Mouse (Mus musculus) bone marrow macrophage, adult 2 months (primary cell): Measurements from ENCODE around the gene Pkig.

ENCODE experiments used
- CTCF ChIP-seq: IDR thresholded peaks from 2 replicates; pipeline ENCODE4 v1.5.1; 2012; ENCODE audit warnings: low read depth, mild to moderate bottlenecking, low read length, moderate library complexity
- POLR2A ChIP-seq: IDR thresholded peaks from 2 replicates; pipeline ENCODE4 v1.6.1; 2012; ENCODE audit warnings: mild to moderate bottlenecking, low read depth, low read length, borderline replicate concordance

- TF ChIP-seq POLR2A: no peak
- TF ChIP-seq CTCF: no peak
These were observed at the start of gene Pkig for GRCm38 (mm10) chr2:163657975-163658886.
